ENCODE assay signal across 12 mouse cellular contexts in genomic region chr9:67045966-67046602, GRCm38 (mm10). TPM values are rescaled to one million over a fixed set of nuclear protein-coding genes. Genes with fewer than 3 reads are reported as not detected.
DNase-seq lines count a peak whose midpoint lies in the region; ATAC-seq and TF ChIP-seq lines count a peak whose summit lies in the region.
"Had no signal": no experiment of that assay in that cellular context is flagged by ENCODE, and none has a peak within 500 bp of the region (broad histone marks: within the 10 kb centered on the region; RNA-seq: fewer than 3 reads in every experiment).

No protein-coding gene starts in this region.

- H3K4me3 ChIP-seq in heart, embryonic 15.5 days: peak overlapping the region; percentile 61
- H3K4me3 ChIP-seq in neural tube, embryonic 12.5 days: no peak overlapping the region
- H3K4me3 ChIP-seq in intestine, postnatal 0 days (ENCODE audit: low read depth, low read length): peak overlapping the region; percentile 78; the same call in 1 of the 2 replicates

- no peak for TF ChIP-seq CTCF in intestine, postnatal 0 days (IDR thresholded peaks at IDR 0.05; ENCODE audit: low read depth)

- H3K27ac ChIP-seq in heart, embryonic 15.5 days: peak overlapping the region; percentile 99
- no peak overlapping the region for H3K27ac ChIP-seq in neural tube, embryonic 12.5 days
- 0 out of 2 replicates have a peak overlapping the region, but pooled peaks have one; percentile 82 for H3K27ac ChIP-seq in intestine, postnatal 0 days (ENCODE audit: low read depth, low read length)

- H3K4me1 ChIP-seq in heart, embryonic 15.5 days (replicated peaks): peaks cover 38% of the 10 kb centered on the region
- peaks cover 48% of the 10 kb centered on the region for H3K4me1 ChIP-seq in neural tube, embryonic 12.5 days
- 0 out of 2 replicates have a peak, but pooled peaks cover 5% of the 10 kb centered on the region for H3K4me1 ChIP-seq in intestine, postnatal 0 days (replicated peaks; ENCODE audit: control insufficient read depth, insufficient read depth, low read length)

- no peaks in the 10 kb centered on the region for H3K9me3 ChIP-seq in heart, embryonic 15.5 days (replicated peaks)
- no peaks in the 10 kb centered on the region for H3K9me3 ChIP-seq in neural tube, embryonic 12.5 days
- H3K9me3 ChIP-seq in intestine, postnatal 0 days (ENCODE audit: control insufficient read depth): no peaks in the 10 kb centered on the region
- H3K9me3 ChIP-seq: midbrain, embryonic 10.5 days had no signal

- H3K27me3 ChIP-seq in heart, embryonic 15.5 days: no peaks in the 10 kb centered on the region
- H3K27me3 ChIP-seq in neural tube, embryonic 12.5 days (replicated peaks): peaks cover 33% of the 10 kb centered on the region
- H3K27me3 ChIP-seq in intestine, postnatal 0 days (replicated peaks; ENCODE audit: control insufficient read depth, insufficient read depth, low read length): no peaks in the 10 kb centered on the region
- H3K27me3 ChIP-seq: Patski had no signal

- no peak for ATAC-seq in heart, embryonic 15.5 days (replicated peaks; ENCODE audit: insufficient number of reproducible peaks, insufficient read depth, low FRiP score, low read depth)
- no peak for ATAC-seq in neural tube, embryonic 12.5 days (ENCODE audit: low FRiP score, low read depth)
- no peak for ATAC-seq in intestine, postnatal 0 days
- ATAC-seq in monocyte, adult 5-6 weeks (replicated peaks; ENCODE audit: insufficient number of reproducible peaks, low FRiP score, low TSS enrichment, poor library complexity, severe bottlenecking): no peak
- no peak for ATAC-seq in megakaryocyte, adult 5-6 weeks (ENCODE audit: poor library complexity, severe bottlenecking)
- ATAC-seq: Patski had no signal

- H3K4me2 ChIP-seq in heart, embryonic 15.5 days: peak overlapping the region; percentile 75
- H3K4me2 ChIP-seq in neural tube, embryonic 12.5 days (replicated peaks): 0 out of 2 replicates have a peak overlapping the region, but pooled peaks have one; percentile 88
- peak overlapping the region; percentile 96 for H3K4me2 ChIP-seq in intestine, postnatal 0 days (replicated peaks; ENCODE audit: low read depth)

- H3K36me3 ChIP-seq in heart, embryonic 15.5 days: 0 out of 2 replicates have a peak, but pooled peaks cover 4% of the 10 kb centered on the region
- no peaks in the 10 kb centered on the region for H3K36me3 ChIP-seq in neural tube, embryonic 12.5 days
- no peaks in the 10 kb centered on the region for H3K36me3 ChIP-seq in intestine, postnatal 0 days (ENCODE audit: control insufficient read depth, insufficient read depth)
- H3K36me3 ChIP-seq: midbrain, embryonic 10.5 days had no signal

- peak overlapping the region; percentile 85 for H3K9ac ChIP-seq in heart, embryonic 15.5 days
- H3K9ac ChIP-seq in neural tube, embryonic 12.5 days: no peak overlapping the region
- no peak overlapping the region for H3K9ac ChIP-seq in intestine, postnatal 0 days (ENCODE audit: low read depth, low read length)

- WGBS in heart, embryonic 15.5 days: 4% methylated on average over 5 of the region's 5 CpGs
- 12% methylated on average over 5 of the region's 5 CpGs for WGBS in neural tube, embryonic 12.5 days
- 18% methylated on average over 5 of the region's 5 CpGs for WGBS in intestine, postnatal 0 days

- DNase-seq in heart, postnatal 4 days: no peak
- no peak for DNase-seq in neural tube, embryonic 10.5 days (ENCODE audit: extremely low spot score, low spot score)
- DNase-seq in cerebellum, postnatal 36 days: no peak
- DNase-seq: right cerebral cortex, adult 18-20 months; thymus, adult 18-20 months had no signal

RNA-seq across cellular contexts. Expression of gene Tpm1, which starts 3.1 kb away (rescaled TPM):
- polyA plus RNA-seq in heart, embryonic 15.5 days (2015; fragmentation: Nextera tagmentation; extraction: Ambion mirVana): 3,993 and 5,392 TPM in 2 replicates
- 1,000 to 10,000 TPM; 7,269 to 8,107 TPM for total RNA-seq in heart, postnatal 4 days (2021)
- 300 and 315 TPM in 2 replicates for polyA plus RNA-seq in neural tube, embryonic 12.5 days (2016; fragmentation: Nextera tagmentation; extraction: Ambion mirVana)
- 1,318 and 1,424 TPM in 2 replicates for polyA plus RNA-seq in intestine, postnatal 0 days (2015; fragmentation: Nextera tagmentation; extraction: Ambion mirVana)
- 29.4 to 78.0 TPM (median 49.1 TPM) in 3 replicates for total RNA-seq in monocyte, adult 5-6 weeks (2017)
- total RNA-seq in megakaryocyte, adult 5-6 weeks (2015): 27.3 and 27.9 TPM in 2 replicates
- total RNA-seq in megakaryocyte, adult 5-6 weeks (2017): 34.1 and 39.8 TPM in 2 replicates

Comparison
In these comparisons a context has a peak if more than half of its experiments do, and no peak if none do; other contexts are left out.
1. RNA of gene Tpm1, which starts 3.1 kb away (total RNA-seq): 7,269 to 8,107 TPM in heart, postnatal 4 days; 29.4 to 78.0 TPM in monocyte, adult 5-6 weeks and 27.3 to 39.8 TPM in megakaryocyte, adult 5-6 weeks; every median in the first group is over 10 times any median in the second.
2. Peak in every context shown above with its lines, with median percentiles within 50 percentile points of each other: H3K4me2 ChIP-seq.